Mouse (Mus musculus) limb, embryonic 12.5 days (tissue): ENCODE measurements around the gene Syt17. TPM values are rescaled to one million over a fixed set of nuclear protein-coding genes. Genes with fewer than 3 reads are reported as not detected.

ENCODE experiments used
- ATAC-seq: fragments of 200-750 bp; cut with Nextera tagmentation; 2 replicates; pipeline ENCODE4 v1.8.0; 2017; ENCODE audit warnings: low read depth, moderate TSS enrichment; ENCODE audit not compliant: insufficient number of reproducible peaks, insufficient read depth, low FRiP score, low TSS enrichment
- H3K27ac ChIP-seq: fragments of 300-500 bp; sonication (generic); 2 replicates; pipeline ENCODE4 v1.5.1; 2016; ENCODE audit warnings: mild to moderate bottlenecking, moderate library complexity
- H3K27me3 ChIP-seq: fragments of 300-500 bp; sonication (generic); 2 replicates; pipeline ENCODE4 v1.6.1; 2016; ENCODE audit warnings: mild to moderate bottlenecking, moderate library complexity
- H3K36me3 ChIP-seq: fragments of 300-500 bp; sonication (generic); 2 replicates; pipeline ENCODE4 v1.6.1; 2016; ENCODE audit warnings: mild to moderate bottlenecking, moderate library complexity
- H3K4me1 ChIP-seq: fragments of 300-500 bp; sonication (generic); replicated peaks from 2 replicates; pipeline ENCODE4 v1.6.1; 2016
- H3K4me2 ChIP-seq: fragments of 300-500 bp; sonication (generic); 2 replicates; pipeline ENCODE4 v1.6.1; 2016; ENCODE audit warnings: mild to moderate bottlenecking, moderate library complexity
- H3K4me3 ChIP-seq: fragments of 300-500 bp; sonication (generic); replicated peaks from 2 replicates; pipeline ENCODE4 v1.5.1; 2016; ENCODE audit warnings: mild to moderate bottlenecking
- H3K9ac ChIP-seq: fragments of 300-500 bp; sonication (generic); replicated peaks from 2 replicates; pipeline ENCODE4 v1.6.1; 2016; ENCODE audit warnings: mild to moderate bottlenecking, moderate library complexity
- H3K9me3 ChIP-seq: fragments of 300-500 bp; sonication (generic); 2 replicates; pipeline ENCODE4 v1.6.1; 2016; ENCODE audit warnings: mild to moderate bottlenecking, moderate library complexity
- WGBS: fragments of 180-500 bp; shearing (Covaris S2); methylation state at CpG from one replicate; pipeline ENCODE4 v1.1.7; 2016; 5-methylcytosine and 5-hydroxymethylcytosine counted together
- polyA plus RNA-seq: library from polyadenylated mRNA; unstranded; fragments of >200 nt; fragmentation: Nextera tagmentation; extraction: Ambion mirVana; gene quantifications from 2 replicates; pipeline ENCODE4 v1.2.1, GENCODE M21; 2016

Gene Syt17
- polyA plus RNA-seq, 1 experiment from 2014 or later: 1.7 TPM

- H3K9ac ChIP-seq: no peak overlapping the region
- no peak for ATAC-seq
- H3K4me1 ChIP-seq: no peaks in the 10 kb centered on the region
- no peaks in the 10 kb centered on the region; the same call in 1 of the 2 replicates for H3K9me3 ChIP-seq
- no peaks in the 10 kb centered on the region for H3K27me3 ChIP-seq
- no peak overlapping the region for H3K27ac ChIP-seq
- H3K4me2 ChIP-seq: no peak overlapping the region
- no peaks in the 10 kb centered on the region for H3K36me3 ChIP-seq
- 62% methylated on average over 2 of the region's 2 CpGs for WGBS
- no peak overlapping the region for H3K4me3 ChIP-seq
Observed at GRCm38 (mm10) chr7:118346943-118347342, 101.1 kb downstream of the Syt17 start.

GRCm38 (mm10) chr7:118346432-118346831, 101.6 kb downstream of the Syt17 start:
- WGBS: 42% methylated on average over 2 of the region's 2 CpGs
- Histone ChIP-seq H3K9ac (no peak overlapping the region), H3K27me3 (no peaks in the 10 kb centered on the region), H3K9me3 (no peaks in the 10 kb centered on the region; the same call in 1 of the 2 replicates), H3K4me1 (no peaks in the 10 kb centered on the region), H3K4me3 (no peak overlapping the region), H3K4me2 (no peak overlapping the region), H3K27ac (no peak overlapping the region), H3K36me3 (no peaks in the 10 kb centered on the region)
- ATAC-seq: no peak

GRCm38 (mm10) chr7:118345396-118345795, 102.6 kb downstream of the Syt17 start:
- no peaks in the 10 kb centered on the region for H3K27me3 ChIP-seq
- no peaks in the 10 kb centered on the region for H3K36me3 ChIP-seq
- WGBS: 82% methylated on average over 3 of the region's 3 CpGs
- H3K9ac ChIP-seq: no peak overlapping the region
- no peak overlapping the region for H3K27ac ChIP-seq
- H3K4me3 ChIP-seq: no peak overlapping the region
- no peak overlapping the region for H3K4me2 ChIP-seq
- no peaks in the 10 kb centered on the region for H3K4me1 ChIP-seq
- no peak for ATAC-seq
- no peaks in the 10 kb centered on the region; the same call in 1 of the 2 replicates for H3K9me3 ChIP-seq

GRCm38 (mm10) chr7:118344701-118345100, 103.3 kb downstream of the Syt17 start:
- H3K27ac ChIP-seq: no peak overlapping the region
- ATAC-seq: no peak
- H3K27me3 ChIP-seq: no peaks in the 10 kb centered on the region
- H3K9ac ChIP-seq: no peak overlapping the region
- H3K36me3 ChIP-seq: no peaks in the 10 kb centered on the region
- no peak overlapping the region for H3K4me2 ChIP-seq
- H3K9me3 ChIP-seq: no peaks in the 10 kb centered on the region; the same call in 1 of the 2 replicates
- no peak overlapping the region for H3K4me3 ChIP-seq
- WGBS: 86% methylated on average over 9 of the region's 9 CpGs
- H3K4me1 ChIP-seq: no peaks in the 10 kb centered on the region

Other genes with a start within 250 kb of the Syt17 start
- gene Smg1, start 204.6 kb downstream of the Syt17 start, polyA plus RNA-seq: 25.2 and 27.7 TPM in 2 replicates
- 4.6 and 5.0 TPM in 2 replicates for gene Itpripl2, start 43.8 kb upstream of the Syt17 start, polyA plus RNA-seq
- gene Coq7, start 85.1 kb upstream of the Syt17 start, polyA plus RNA-seq: 86.6 and 95.2 TPM in 2 replicates
- gene Tmc7, start 136.5 kb upstream of the Syt17 start, polyA plus RNA-seq: 4.0 and 4.8 TPM in 2 replicates
- not detected in 2 replicates for gene Tmc5, start 149.1 kb upstream of the Syt17 start, polyA plus RNA-seq